Mouse (Mus musculus) retina, postnatal 1 day (tissue): Measurements from ENCODE around the gene Cadm2.

Source experiments
- DNase-seq: peaks from one replicate; pipeline ENCODE4 v3.0.0-alpha.2; 2012

Cadm2 gene

GRCm38 (mm10) chr16:67121781-67122180 is 498.9 kb downstream of the Cadm2 start:
- no peak for DNase-seq

DNA sequence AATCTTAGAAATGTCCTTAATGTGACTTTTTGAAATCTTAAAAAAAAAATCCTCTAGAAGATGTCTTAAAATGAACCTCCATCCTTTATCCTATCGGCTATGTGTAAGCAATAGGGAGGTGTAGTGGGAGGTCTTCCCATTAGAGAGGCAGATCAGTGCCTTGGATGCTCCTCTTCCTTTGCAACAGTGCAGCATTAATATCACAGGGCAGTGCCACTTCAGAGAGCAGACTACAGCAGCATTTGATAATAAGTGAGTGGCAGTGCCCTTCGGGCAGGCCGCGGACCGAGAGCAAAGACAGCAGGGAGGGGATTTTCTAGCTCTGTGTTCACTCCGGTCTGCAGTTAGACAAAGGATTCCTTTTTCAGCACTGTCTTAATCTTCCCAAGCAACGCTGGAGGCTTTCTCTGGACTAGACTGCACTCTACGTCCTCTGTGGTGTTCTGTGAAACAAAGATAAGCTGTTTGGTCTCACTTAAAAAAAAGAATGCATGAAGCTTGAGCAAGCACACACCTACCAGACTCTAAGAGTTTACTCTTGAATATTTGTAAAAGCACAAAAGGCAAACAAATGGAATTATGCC is 514.1 kb downstream of the Cadm2 start:
- peak; percentile 24 for DNase-seq

DNA sequence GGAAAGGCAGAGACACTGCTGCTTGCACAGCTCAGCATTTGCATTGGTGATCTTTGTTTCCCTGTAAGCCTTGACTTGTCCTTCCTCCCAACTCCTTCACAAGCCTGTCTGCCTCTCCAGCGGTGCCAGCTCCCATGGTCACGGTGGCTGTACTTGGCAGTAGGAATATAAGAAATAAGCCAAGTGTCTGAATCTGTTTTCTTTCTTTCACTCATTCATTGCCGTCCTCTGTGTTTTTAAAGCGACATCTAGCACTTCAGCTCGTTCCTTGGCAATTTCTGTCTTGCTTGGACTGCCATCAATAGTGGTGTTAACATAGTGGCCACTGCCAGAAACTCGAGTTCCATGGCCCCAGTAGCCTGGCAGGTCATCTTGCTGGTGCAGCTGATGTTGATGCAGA is 524.0 kb downstream of the Cadm2 start:
- DNase-seq = no peak

DNA sequence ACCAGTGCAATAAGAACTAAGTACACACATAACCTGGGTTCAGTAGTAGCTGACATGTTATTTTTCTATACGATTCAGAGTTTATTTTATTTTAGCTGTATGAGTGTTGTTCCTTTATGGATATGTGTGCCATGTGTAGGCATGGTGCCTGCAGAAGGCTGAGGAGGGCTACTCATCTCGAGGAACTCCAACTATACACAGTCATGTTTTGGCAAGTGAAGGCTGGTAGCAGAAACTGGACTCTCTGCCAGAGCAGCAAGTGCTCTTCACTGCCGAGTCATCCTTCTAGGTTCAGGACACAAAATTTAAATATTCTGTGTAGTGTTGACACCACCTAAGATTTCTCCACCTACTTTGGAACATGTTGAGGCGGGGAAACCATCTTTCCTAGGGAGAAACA is 524.8 kb downstream of the Cadm2 start:
- no peak for DNase-seq

DNA sequence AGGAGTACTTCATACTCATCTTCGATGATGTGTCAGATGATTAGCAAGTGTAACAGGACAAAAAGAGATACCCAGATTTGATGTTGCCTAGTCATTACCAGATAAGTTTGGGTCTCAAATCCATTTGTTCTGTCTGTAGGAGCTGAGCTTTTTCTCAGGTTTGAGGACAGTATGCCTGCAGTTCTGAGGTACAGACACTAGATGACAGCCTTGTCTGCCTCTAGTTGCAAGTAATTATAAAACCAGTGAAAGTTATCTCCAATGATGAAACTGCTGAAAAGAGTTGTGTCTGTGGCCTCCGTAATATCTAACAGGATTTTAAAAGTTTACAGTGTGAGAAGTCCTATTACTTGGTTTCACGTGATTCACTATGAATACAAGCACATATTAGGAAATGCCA is 531.0 kb downstream of the Cadm2 start:
- DNase-seq = peak; percentile 47

- DNase-seq = no peak
These were observed 541.4 kb downstream of the Cadm2 start for GRCm38 (mm10) chr16:67079318-67079717.

DNA sequence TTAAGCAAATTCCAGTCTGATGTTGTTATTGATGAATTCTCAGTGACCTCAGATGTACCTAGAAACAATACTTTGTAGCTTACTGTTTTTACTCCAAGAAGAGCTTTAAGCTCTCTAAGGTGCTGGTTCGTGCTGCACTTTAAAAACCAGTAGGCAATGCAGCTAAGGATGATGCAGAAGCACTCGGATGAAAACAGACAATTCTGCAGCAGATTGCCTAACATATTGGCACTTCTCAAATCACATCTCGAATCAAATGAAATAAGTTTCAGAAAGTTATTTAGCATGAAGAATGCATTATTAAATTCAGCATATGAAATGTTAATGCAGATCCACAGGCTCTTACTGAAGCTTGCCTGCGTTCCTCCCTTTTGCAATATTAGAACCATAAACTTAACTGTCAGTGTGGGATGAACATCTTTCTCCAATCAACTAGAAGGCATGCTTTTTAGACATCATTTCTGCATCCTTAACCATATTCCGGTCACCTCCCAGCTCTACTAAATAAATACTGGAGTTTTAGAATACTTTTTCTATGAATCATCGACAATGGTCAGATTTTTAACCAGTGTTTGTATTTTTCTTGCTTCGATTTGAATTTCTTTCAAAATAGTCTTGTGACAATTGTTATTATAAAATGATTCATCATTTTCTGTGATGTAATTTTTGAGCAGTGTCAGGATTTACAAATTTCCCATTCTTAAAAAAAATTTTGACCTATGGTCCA is 544.4 kb downstream of the Cadm2 start:
- DNase-seq = peak; percentile 16

- DNase-seq = no peak
These were observed 552.2 kb downstream of the Cadm2 start for GRCm38 (mm10) chr16:67068461-67068860.

GRCm38 (mm10) chr16:67030918-67031317 is 589.8 kb downstream of the Cadm2 start:
- no peak for DNase-seq

- DNase-seq = no peak
These were observed 600.9 kb downstream of the Cadm2 start for GRCm38 (mm10) chr16:67019856-67020255.

GRCm38 (mm10) chr16:67017710-67018109 is 603.0 kb downstream of the Cadm2 start:
- DNase-seq = no peak

- no peak for DNase-seq
These were observed 617.5 kb downstream of the Cadm2 start for GRCm38 (mm10) chr16:67003161-67003560.

DNA sequence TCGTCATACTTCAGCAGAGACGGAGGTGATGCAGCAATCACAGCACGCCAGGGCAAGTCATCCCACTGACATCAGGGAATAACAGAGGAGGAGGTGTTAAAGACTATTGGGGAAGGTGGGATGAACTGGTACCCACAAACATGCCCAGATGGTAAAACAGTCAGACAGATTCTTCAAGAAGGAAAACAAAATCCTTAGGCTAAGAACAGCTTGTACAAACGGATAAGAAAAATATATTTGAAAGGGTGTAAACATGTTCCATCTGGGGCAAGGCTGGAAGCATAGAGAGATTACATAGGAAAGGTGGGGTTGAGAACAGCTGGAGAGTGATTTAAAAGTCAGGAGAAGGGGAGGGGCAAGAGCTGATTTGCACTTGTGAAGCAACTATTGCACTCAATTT is 619.0 kb downstream of the Cadm2 start:
- DNase-seq = no peak

DNA sequence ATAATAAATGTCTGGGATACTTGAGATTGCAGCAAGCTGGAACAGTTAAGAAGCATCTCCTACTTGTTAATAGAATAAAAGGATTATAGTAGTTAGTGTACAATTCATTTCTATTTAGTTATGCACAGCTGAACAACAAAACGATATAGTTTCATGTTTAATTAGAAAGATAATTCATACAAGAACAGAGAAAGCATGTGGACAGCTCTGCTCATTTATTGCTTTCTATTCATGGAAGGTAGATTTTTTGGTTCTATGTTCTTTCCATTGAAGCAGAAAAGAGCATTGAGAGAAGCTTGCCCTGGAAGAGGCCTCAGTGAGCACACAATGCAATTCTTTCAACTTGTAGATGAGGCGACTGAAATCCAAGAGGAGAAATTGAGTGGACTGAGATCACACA is 623.2 kb downstream of the Cadm2 start:
- peak; percentile 51 for DNase-seq

DNA sequence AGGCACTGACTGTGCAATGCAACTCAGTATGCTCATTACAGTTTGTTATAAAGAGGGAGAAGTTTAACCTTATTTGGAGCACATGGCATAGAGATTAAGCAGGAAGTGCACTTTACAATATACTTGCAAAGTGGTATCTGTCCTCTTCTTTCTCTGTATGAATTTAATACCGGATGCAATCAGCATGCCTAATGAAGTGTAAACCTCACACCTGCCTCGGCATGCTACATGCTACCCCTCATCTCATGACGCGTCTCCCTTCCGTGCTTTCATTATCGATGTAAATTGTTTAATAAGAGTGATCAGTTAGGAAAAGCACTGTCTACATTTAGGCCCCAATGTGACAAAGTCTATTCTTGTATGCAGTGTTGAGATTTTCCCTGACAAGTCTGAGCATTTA is 633.0 kb downstream of the Cadm2 start:
- no peak for DNase-seq

GRCm38 (mm10) chr16:66986879-66987278 is 633.8 kb downstream of the Cadm2 start:
- no peak for DNase-seq

- no peak for DNase-seq
These were observed 649.8 kb downstream of the Cadm2 start for GRCm38 (mm10) chr16:66970912-66971311.

- no peak for DNase-seq
These were observed 651.1 kb downstream of the Cadm2 start for GRCm38 (mm10) chr16:66969520-66970144.

GRCm38 (mm10) chr16:66968336-66968735 is 652.4 kb downstream of the Cadm2 start:
- DNase-seq = no peak

GRCm38 (mm10) chr16:66967686-66968085 is 653.0 kb downstream of the Cadm2 start:
- peak; percentile 11 for DNase-seq

DNA sequence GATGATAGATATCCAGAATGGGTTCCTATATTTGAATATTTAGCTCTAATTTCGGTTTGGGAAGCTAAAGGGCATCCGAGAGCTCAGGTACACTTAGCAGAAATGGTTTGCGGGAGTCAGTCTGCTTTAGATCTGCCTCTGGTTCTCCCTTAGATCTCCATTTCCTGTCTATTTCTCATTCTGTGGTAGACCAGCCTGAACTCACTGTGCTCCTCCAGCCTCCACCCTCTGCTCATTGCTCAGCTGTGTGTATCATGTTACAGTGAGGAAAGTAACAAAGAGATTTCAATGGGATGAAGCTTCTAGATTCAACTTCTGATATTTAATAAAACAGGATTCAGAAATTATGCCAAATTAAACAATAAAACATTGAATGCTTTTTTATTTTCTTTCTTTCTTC is 661.6 kb downstream of the Cadm2 start:
- no peak for DNase-seq

DNA sequence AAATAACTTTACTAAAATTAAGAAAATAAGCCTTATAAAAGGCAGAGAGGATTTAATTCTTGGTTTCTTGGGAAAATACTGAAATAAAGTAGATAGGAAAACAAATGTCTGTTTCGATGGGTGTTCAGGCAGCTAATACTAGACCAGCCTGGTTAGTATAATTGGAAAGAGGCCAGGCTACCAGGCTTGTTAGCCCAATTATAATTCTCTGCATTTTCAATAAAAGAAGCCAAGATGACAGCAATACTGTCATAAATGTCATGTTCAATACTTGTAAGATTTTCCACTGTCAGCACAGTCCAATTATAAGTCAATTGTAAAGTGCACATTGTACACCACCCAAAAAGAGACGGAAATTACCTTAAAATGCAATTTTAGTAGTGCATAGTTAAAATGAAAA is 664.8 kb downstream of the Cadm2 start:
- peak; percentile 69 for DNase-seq

DNA sequence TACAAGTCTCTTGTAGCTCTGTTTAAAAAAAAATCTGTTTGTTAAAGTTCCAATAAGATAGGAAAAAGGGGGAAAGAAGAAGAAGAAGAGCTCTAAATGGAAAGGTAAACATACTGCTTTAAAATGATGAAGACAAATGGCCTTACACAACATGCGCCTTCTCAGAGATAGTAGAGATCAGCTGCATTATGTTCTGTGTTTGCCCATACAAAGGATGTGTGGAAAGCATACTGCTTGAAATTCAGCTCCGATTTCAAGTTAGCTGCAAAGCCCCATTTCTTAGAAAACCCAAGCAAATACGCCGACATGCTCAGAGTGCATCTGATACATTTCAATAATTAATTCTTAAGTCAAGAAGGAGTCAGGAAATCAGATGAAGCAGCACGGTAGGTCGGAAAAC is 684.4 kb downstream of the Cadm2 start:
- no peak for DNase-seq

GRCm38 (mm10) chr16:66925517-66925916 is 695.2 kb downstream of the Cadm2 start:
- DNase-seq = no peak
